Mouse (Mus musculus) brain, embryonic 14.5 days (tissue): ENCODE data around the gene Prpf40b. TPM values are rescaled to one million over a fixed set of nuclear protein-coding genes. Genes with fewer than 3 reads are reported as not detected.

ENCODE experiments used
- DNase-seq: peaks from one replicate; pipeline ENCODE4 v3.0.0-alpha.2; 2011; ENCODE audit warnings: low read depth
- CTCF ChIP-seq: fragments of 200-500 bp; IDR thresholded peaks from 2 replicates; pipeline ENCODE4 v1.5.1; 2012; ENCODE audit warnings: inconsistent platforms, mild to moderate bottlenecking, moderate library complexity, borderline replicate concordance; ENCODE audit not compliant: insufficient read depth, insufficient read length; ENCODE audit errors: extremely low read depth
- POLR2A ChIP-seq: fragments of 200-500 bp; IDR thresholded peaks from 2 replicates; pipeline ENCODE4 v1.6.1; 2012; ENCODE audit warnings: mild to moderate bottlenecking, inconsistent platforms, borderline replicate concordance; ENCODE audit not compliant: poor library complexity, insufficient read depth, insufficient read length, severe bottlenecking; ENCODE audit errors: extremely low read depth
- polyA plus RNA-seq: library from polyadenylated mRNA; depleted of rRNA; stranded (reverse); fragments of >200 nt; gene quantifications from 2 replicates; pipeline ENCODE4 v1.2.3, GENCODE M21; 2012; rRNA removed

The Prpf40b gene
- polyA plus RNA-seq, 1 experiment, result 180 TPM

DNA sequence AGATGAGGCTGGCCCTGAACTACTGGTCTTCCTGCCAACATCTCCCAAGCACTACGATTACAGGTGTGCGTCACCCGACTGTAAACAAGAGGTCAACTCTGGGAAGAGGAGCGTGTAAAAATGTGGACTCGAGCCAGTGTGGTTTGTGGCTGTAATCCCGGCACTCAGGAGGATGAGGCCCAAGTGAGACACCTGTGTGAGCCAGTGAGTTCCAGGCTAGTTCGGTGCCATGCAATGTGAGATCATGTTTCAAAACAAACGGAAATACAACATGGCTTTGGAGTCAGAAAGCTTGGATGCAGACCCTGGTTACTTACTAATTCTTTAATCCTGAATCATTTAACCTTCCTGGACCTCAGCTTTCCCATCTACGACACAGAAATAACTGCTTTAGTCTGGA, 64.1 kb downstream of the Prpf40b start:
- DNase-seq, result no peak
- TF ChIP-seq POLR2A (no peak), CTCF (no peak)

DNA sequence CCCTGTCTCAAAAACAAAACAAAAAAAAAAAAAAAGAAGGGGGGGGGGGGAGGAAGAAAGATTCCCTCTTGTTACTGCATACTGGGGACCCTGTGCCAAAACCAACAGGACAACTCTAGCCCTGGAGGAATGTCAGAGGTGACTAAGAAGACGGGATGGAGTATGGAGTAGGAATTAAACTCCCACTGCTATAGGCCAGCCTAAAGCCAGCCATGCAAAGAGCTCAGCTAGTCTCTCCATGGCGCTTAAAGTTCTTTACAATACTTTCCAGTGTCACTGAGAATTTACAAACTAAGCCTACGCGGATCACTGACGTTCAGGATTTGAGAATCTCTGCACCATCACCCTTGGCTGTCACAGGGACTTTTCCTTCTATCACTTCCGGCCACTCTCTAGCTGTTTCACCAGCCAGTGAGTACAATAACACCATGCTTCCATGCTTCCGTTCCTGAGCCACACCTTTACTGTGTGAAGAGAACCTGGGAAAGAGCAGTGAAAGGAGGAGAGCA, 69.2 kb downstream of the Prpf40b start:
- TF ChIP-seq POLR2A, result no peak
- no peak for TF ChIP-seq CTCF
- DNase-seq, result no peak

DNA sequence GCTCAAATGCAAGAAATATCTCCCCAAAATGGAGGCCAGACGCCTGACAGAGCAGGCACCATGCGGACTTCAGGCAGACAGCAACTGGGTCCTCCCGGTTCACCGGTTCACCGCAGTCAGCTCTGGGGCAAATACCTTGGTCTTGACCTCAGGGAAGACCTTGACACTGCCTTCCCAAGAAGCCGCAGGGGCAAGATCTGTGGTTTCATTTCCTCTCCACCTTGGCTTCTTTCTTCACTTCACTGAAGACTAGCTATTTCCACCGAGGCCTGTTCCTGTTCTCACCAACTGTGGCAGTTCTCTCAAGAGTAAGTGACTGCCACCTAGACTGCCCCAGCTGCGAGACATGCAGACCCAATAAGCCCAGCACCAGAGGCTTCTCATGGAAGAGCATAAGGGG, 70.0 kb downstream of the Prpf40b start:
- DNase-seq, result no peak
- TF ChIP-seq POLR2A, result no peak
- no peak for TF ChIP-seq CTCF

Other genes with a start within 250 kb of the Prpf40b start
- 14.0 and 47.0 TPM in 2 replicates for gene Prph, start 239.9 kb upstream of the Prpf40b start, polyA plus RNA-seq
- gene Troap, start 220.5 kb upstream of the Prpf40b start, polyA plus RNA-seq, result 12.1 and 27.9 TPM in 2 replicates
- gene C1ql4, start 207.3 kb upstream of the Prpf40b start, polyA plus RNA-seq, result 7.0 and 15.6 TPM in 2 replicates
- gene Dnajc22, start 201.9 kb upstream of the Prpf40b start, polyA plus RNA-seq, result 0.82 and 0.92 TPM in 2 replicates
- 47.3 and 50.4 TPM in 2 replicates for gene Spats2, start 169.2 kb upstream of the Prpf40b start, polyA plus RNA-seq
- 3.0 and 6.6 TPM in 2 replicates for gene Kcnh3, start 70.2 kb upstream of the Prpf40b start, polyA plus RNA-seq
- gene Mcrs1, start 43.1 kb upstream of the Prpf40b start, polyA plus RNA-seq, result 151 and 174 TPM in 2 replicates
- gene Fam186b, start 801 bp downstream of the Prpf40b start, polyA plus RNA-seq, result 0.28 and 0.36 TPM in 2 replicates
- gene Fmnl3, start 75.4 kb downstream of the Prpf40b start, polyA plus RNA-seq, result 27.4 and 30.1 TPM in 2 replicates
- gene Tmbim6, start 97.8 kb downstream of the Prpf40b start, polyA plus RNA-seq, result 214 and 221 TPM in 2 replicates
- gene Nckap5l, start 162.7 kb downstream of the Prpf40b start, polyA plus RNA-seq, result 18.6 and 29.0 TPM in 2 replicates
- gene Bcdin3d, start 179.6 kb downstream of the Prpf40b start, polyA plus RNA-seq, result 15.1 and 15.2 TPM in 2 replicates
- gene Faim2, start 233.1 kb downstream of the Prpf40b start, polyA plus RNA-seq, result 8.3 and 15.7 TPM in 2 replicates